Mouse (Mus musculus) brain, adult 2 months (tissue): ENCODE measurements around the gene Bckdhb.
A peak's percentile ranks its signal among the peaks of the same experiment; 100 is the strongest.
"Not testable (repeated sequence)": the region's sequence is repeated elsewhere in the genome, so short reads cannot be mapped to it uniquely, and the experiment has no call there.

ENCODE experiments used
- DNase-seq: peaks from one replicate; pipeline ENCODE4 v3.0.0; 2011; ENCODE audit warnings: low read depth, low spot score

The Bckdhb gene

GRCm38 (mm10) chr9:83962098-83963086, 37.4 kb downstream of the Bckdhb start:
- peak; percentile 51 for DNase-seq

- DNase-seq, result peak; percentile 46
Observed at GRCm38 (mm10) chr9:83963296-83963695, 38.4 kb downstream of the Bckdhb start.

GRCm38 (mm10) chr9:83964376-83964775, 39.4 kb downstream of the Bckdhb start:
- no peak for DNase-seq

GRCm38 (mm10) chr9:83967439-83968050, 42.6 kb downstream of the Bckdhb start:
- peak; percentile 28 for DNase-seq

GRCm38 (mm10) chr9:83969326-83969725, 44.4 kb downstream of the Bckdhb start:
- DNase-seq, result peak; percentile 79

- no peak for DNase-seq
Observed at GRCm38 (mm10) chr9:83973467-83973866, 48.5 kb downstream of the Bckdhb start.

- no peak for DNase-seq
Observed at GRCm38 (mm10) chr9:83975811-83976210, 50.9 kb downstream of the Bckdhb start.

GRCm38 (mm10) chr9:83981234-83981633, 56.3 kb downstream of the Bckdhb start:
- DNase-seq, result peak; percentile 66

GRCm38 (mm10) chr9:84008961-84009360, 84.0 kb downstream of the Bckdhb start:
- peak; percentile 27 for DNase-seq

- DNase-seq, result no peak
Observed at GRCm38 (mm10) chr9:84011146-84011545, 86.2 kb downstream of the Bckdhb start.

- DNase-seq, result not testable (repeated sequence)
Observed at GRCm38 (mm10) chr9:84018141-84018540, 93.2 kb downstream of the Bckdhb start.

- DNase-seq, result peak; percentile 62
Observed at GRCm38 (mm10) chr9:84019627-84020026, 94.7 kb downstream of the Bckdhb start.

GRCm38 (mm10) chr9:84021189-84021588, 96.2 kb downstream of the Bckdhb start:
- DNase-seq, result no peak

GRCm38 (mm10) chr9:84028120-84028519, 103.2 kb downstream of the Bckdhb start:
- no peak for DNase-seq

GRCm38 (mm10) chr9:84030691-84031290, 105.8 kb downstream of the Bckdhb start:
- DNase-seq, result no peak

GRCm38 (mm10) chr9:84031406-84031805, 106.5 kb downstream of the Bckdhb start:
- peak; percentile 31 for DNase-seq

GRCm38 (mm10) chr9:84032669-84033341, 107.9 kb downstream of the Bckdhb start:
- DNase-seq, result peak; percentile 17

GRCm38 (mm10) chr9:84036046-84036445, 111.1 kb downstream of the Bckdhb start:
- DNase-seq, result no peak

- no peak for DNase-seq
Observed at GRCm38 (mm10) chr9:84037224-84037623, 112.3 kb downstream of the Bckdhb start.

- no peak for DNase-seq
Observed at GRCm38 (mm10) chr9:84038946-84039345, 114.0 kb downstream of the Bckdhb start.

GRCm38 (mm10) chr9:84040376-84040775, 115.4 kb downstream of the Bckdhb start:
- no peak for DNase-seq
